Mouse (Mus musculus): ENCODE results near the gene Cry2.

Gene Cry2

DNA sequence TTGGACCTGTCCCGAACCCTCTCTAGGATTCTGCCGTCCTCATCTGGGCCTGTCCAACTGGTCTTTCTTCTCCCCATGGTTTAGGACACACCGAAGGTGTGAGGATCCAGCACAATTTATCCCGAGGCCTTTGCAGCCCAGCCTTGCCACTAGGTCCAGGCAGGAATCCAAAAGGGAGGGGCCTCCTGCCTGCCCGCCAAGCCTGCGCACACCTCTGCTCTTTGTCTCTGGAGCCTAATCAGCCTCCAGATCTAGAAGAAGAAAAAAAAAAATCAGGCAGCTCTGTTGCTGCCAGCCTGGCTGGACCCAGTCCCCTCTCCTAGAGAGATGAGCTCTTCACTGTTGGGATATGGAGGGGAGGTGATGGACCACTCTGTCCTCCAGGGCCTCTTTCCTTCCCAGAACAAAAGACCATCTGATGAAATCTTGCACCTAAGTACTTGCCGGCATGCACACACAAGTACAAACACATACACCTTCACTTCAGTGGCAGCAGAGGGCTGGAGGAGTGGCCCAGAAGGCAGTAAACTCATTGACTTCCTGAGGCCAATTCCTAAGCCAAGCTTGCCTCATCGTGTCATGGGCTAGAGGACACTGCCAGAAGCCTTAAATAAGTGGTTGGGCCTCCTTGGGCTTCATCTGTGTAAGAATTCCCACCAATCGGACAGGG, 60.9 kb downstream of the Cry2 start:
- H3K4me3 ChIP-seq (replicated peaks; ENCODE audit: low read length), result peak overlapping the region; percentile 97
- peaks cover 14% of the 10 kb centered on the region for H3K27me3 ChIP-seq (ENCODE audit: insufficient read depth, low read length)
- peaks cover 83% of the 10 kb centered on the region for H3K4me1 ChIP-seq (replicated peaks; ENCODE audit: low read depth, low read length)
- peaks cover 18% of the 10 kb centered on the region for H3K36me3 ChIP-seq (ENCODE audit: insufficient read depth, low read length)
- TF ChIP-seq NANOG (IDR thresholded peaks at IDR 0.05; ENCODE audit: borderline replicate concordance, low read length), result no peak
- no peak for TF ChIP-seq POU5F1 (IDR thresholded peaks at IDR 0.05; ENCODE audit: borderline replicate concordance, low read length)
- TF ChIP-seq CTCF (conservative IDR thresholded peaks at IDR 0.05; ENCODE audit: low read length), result no peak
- H3K9me3 ChIP-seq (ENCODE audit: low read length), result no peaks in the 10 kb centered on the region

DNA sequence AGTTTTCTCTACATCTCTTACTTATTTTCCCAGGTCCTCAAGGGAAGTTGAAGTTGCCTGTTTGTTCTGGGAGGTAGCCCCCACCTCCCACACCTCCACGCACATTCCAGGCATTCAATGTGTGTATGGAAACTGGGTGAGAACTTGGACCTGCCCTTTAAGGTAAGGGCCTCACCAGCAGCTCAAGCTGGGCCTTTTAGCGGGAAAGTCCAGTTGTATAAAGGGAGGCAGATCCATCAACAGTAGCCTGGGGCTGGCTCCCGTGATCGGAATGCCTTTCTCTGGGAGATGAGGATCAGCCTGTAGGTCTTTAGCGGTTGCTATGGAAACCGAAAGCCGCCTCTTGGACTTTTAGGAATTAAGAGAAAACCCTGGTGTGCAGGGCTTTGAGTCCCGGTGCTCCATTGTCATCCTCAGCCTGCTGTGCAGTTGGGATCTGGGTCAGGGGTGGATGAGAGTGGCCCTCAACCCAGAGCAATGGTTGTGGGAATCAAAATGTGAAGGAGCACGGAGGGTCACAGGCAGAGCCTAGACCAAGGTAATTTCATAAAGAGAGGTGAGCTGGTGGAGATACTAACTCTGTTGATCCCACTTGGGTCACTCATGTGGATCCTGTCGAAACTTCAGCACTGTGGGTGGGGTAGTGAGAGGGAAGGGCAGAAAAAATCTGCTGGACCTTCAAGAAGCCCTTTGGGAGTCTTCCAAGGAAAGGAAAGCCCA, 61.7 kb downstream of the Cry2 start:
- H3K4me1 ChIP-seq (replicated peaks; ENCODE audit: low read depth, low read length), result peaks cover 84% of the 10 kb centered on the region
- peak overlapping the region; percentile 97 for H3K4me3 ChIP-seq (replicated peaks; ENCODE audit: low read length)
- peaks cover 14% of the 10 kb centered on the region for H3K27me3 ChIP-seq (ENCODE audit: insufficient read depth, low read length)
- peaks cover 11% of the 10 kb centered on the region; the same call in 1 of the 2 replicates for H3K36me3 ChIP-seq (ENCODE audit: insufficient read depth, low read length)
- no peaks in the 10 kb centered on the region for H3K9me3 ChIP-seq (ENCODE audit: low read length)
- TF ChIP-seq CTCF (conservative IDR thresholded peaks at IDR 0.05; ENCODE audit: low read length) (no peak), NANOG (IDR thresholded peaks at IDR 0.05; ENCODE audit: borderline replicate concordance, low read length) (no peak; the same call in 1 of the 2 replicates), POU5F1 (IDR thresholded peaks at IDR 0.05; ENCODE audit: borderline replicate concordance, low read length) (no peak)

DNA sequence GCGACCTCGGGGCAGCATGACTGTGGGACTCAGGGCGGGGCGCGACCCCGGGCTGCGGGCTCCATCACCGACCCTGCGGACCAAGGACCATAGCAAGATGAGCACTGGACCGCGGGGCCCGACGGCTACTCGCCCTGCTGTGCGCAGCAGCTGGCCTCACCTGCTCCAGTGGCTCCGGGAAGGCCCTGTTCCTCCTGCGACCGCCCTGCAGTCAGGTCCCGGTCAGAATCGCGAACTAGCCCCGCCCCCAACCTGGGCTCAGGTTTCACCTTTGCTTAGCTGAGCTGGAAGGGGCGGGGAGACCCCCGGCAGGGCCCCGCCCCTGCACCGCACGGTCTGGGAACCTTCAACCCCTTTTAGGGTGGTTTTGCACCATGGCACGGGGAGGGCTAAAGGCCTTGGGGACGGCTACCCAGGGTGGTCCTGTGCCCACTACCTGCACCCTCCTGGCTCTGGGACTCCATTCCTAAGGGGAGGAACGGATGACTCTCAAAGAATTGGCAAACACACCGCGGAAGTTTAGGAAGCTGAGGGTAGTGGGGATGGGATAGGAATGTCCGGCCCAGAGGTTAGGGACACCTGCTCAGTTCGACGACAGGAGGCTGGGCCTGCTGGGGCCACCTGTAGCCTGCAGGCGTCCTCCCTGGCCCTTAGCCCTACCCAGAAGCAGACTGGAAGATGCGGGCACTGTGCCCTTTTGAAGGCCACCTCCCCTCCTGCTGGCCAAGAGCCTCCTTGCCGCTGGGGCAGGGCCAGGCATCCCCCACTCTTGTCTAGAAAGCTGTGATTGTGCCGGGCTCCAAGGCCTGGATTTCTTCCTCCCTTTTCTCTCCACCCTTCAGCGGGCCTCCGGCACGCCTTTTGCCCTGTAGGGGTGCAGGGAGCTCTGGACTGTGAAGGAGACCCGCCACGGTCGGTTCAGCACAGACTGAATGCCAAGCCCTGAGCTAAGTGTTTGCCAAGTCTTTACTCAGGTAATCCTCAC, 62.7 kb downstream of the Cry2 start:
- H3K36me3 ChIP-seq (ENCODE audit: insufficient read depth, low read length), result peaks cover 21% of the 10 kb centered on the region
- peaks cover 14% of the 10 kb centered on the region for H3K27me3 ChIP-seq (ENCODE audit: insufficient read depth, low read length)
- H3K4me1 ChIP-seq (replicated peaks; ENCODE audit: low read depth, low read length), result peaks cover 88% of the 10 kb centered on the region
- H3K4me3 ChIP-seq (replicated peaks; ENCODE audit: low read length), result peak overlapping the region; percentile 85
- TF ChIP-seq NANOG (IDR thresholded peaks at IDR 0.05; ENCODE audit: borderline replicate concordance, low read length) (no peak), CTCF (conservative IDR thresholded peaks at IDR 0.05; ENCODE audit: low read length) (no peak), POU5F1 (IDR thresholded peaks at IDR 0.05; ENCODE audit: borderline replicate concordance, low read length) (no peak)
- no peaks in the 10 kb centered on the region for H3K9me3 ChIP-seq (ENCODE audit: low read length)

DNA sequence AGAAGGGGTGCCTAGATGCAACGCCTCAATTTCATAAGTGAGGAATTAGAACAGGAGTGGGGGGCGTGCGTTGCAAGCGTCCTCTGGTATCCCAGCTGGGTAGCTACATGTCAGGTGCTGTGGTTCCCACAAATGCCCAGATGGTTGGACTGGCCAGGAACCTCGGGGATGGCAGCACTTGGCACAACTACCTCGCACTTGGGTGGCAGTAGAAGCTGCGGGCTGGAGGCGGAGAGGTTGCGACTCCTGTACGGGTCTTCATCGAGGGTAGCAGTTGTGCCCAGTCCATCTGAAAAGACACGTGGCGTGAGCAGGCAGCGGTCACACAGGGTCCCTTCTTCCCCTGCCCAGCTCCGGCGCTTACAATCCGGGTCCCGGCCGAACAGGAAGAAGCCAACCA, 63.5 kb downstream of the Cry2 start:
- H3K9me3 ChIP-seq (ENCODE audit: low read length), result no peaks in the 10 kb centered on the region
- peaks cover 83% of the 10 kb centered on the region for H3K4me1 ChIP-seq (replicated peaks; ENCODE audit: low read depth, low read length)
- H3K36me3 ChIP-seq (ENCODE audit: insufficient read depth, low read length), result peaks cover 28% of the 10 kb centered on the region
- no peak for TF ChIP-seq NANOG (IDR thresholded peaks at IDR 0.05; ENCODE audit: borderline replicate concordance, low read length)
- no peak for TF ChIP-seq CTCF (conservative IDR thresholded peaks at IDR 0.05; ENCODE audit: low read length)
- TF ChIP-seq POU5F1 (IDR thresholded peaks at IDR 0.05; ENCODE audit: borderline replicate concordance, low read length), result no peak
- peak overlapping the region; percentile 85 for H3K4me3 ChIP-seq (replicated peaks; ENCODE audit: low read length)
- H3K27me3 ChIP-seq (ENCODE audit: insufficient read depth, low read length), result peaks cover 14% of the 10 kb centered on the region

DNA sequence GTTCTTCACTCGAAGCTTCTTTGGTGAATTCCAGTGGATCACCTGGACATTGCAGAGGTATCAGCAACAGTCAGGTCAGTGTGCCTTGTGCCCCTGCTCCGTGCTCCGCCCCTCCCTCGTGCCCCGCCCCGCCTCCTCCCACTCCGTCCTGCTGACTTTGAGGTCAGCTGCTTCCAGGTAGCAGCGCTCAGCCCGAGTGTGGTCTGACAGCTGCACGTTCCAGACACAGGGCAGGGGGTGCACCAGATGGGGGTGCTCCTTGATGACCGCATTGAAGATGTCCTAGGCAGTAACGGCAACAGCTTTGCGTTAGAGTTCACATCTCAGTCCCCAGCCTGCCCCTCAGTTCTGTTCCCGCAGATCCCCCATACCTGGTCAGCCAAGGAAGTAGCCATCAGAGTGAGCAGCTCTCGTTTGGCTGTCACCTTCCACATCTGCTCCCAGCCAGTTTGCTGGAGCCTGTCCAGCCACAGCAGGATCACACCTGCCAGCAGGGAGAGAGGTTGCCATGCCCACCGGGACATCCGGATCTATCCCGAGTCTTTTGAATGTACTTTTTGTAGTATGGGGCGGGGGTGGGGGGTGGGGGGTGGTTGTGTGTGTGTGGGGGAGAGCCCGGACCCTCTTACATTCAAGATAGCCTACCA, 66.3 kb downstream of the Cry2 start:
- H3K4me3 ChIP-seq (replicated peaks; ENCODE audit: low read length), result peak overlapping the region; percentile 61
- TF ChIP-seq POU5F1 (IDR thresholded peaks at IDR 0.05; ENCODE audit: borderline replicate concordance, low read length) (no peak), NANOG (IDR thresholded peaks at IDR 0.05; ENCODE audit: borderline replicate concordance, low read length) (no peak), CTCF (conservative IDR thresholded peaks at IDR 0.05; ENCODE audit: low read length) (no peak)
- peaks cover 14% of the 10 kb centered on the region for H3K27me3 ChIP-seq (ENCODE audit: insufficient read depth, low read length)
- H3K36me3 ChIP-seq (ENCODE audit: insufficient read depth, low read length), result peaks cover 56% of the 10 kb centered on the region
- H3K4me1 ChIP-seq (replicated peaks; ENCODE audit: low read depth, low read length), result peaks cover 63% of the 10 kb centered on the region
- H3K9me3 ChIP-seq (ENCODE audit: low read length), result no peaks in the 10 kb centered on the region

DNA sequence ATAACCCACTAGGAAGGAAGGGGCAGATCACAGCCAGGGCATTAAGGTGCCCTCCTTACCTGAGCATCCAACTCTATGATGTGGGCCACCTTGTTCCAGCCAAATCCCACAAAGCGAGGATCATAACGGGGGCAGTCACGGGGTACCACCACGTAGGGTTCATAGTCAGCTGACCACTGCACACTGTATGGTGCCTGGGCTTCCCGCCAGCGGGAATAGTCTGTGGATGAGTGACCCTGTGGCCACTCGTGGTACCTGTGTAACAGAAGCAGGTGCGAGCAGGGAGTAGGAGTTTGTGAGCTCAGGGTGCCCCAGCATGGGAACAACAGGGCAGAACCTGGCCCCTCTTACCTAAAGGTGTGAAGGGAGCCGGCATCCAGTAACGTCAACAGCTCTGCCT, 68.3 kb downstream of the Cry2 start:
- H3K4me1 ChIP-seq (replicated peaks; ENCODE audit: low read depth, low read length), result peaks cover 59% of the 10 kb centered on the region
- TF ChIP-seq NANOG (IDR thresholded peaks at IDR 0.05; ENCODE audit: borderline replicate concordance, low read length), result no peak
- TF ChIP-seq POU5F1 (IDR thresholded peaks at IDR 0.05; ENCODE audit: borderline replicate concordance, low read length), result no peak
- no peak for TF ChIP-seq CTCF (conservative IDR thresholded peaks at IDR 0.05; ENCODE audit: low read length)
- H3K4me3 ChIP-seq (replicated peaks; ENCODE audit: low read length), result no peak overlapping the region
- peaks cover 65% of the 10 kb centered on the region for H3K36me3 ChIP-seq (ENCODE audit: insufficient read depth, low read length)
- H3K27me3 ChIP-seq (ENCODE audit: insufficient read depth, low read length), result peaks cover 14% of the 10 kb centered on the region
- no peaks in the 10 kb centered on the region for H3K9me3 ChIP-seq (ENCODE audit: low read length)

DNA sequence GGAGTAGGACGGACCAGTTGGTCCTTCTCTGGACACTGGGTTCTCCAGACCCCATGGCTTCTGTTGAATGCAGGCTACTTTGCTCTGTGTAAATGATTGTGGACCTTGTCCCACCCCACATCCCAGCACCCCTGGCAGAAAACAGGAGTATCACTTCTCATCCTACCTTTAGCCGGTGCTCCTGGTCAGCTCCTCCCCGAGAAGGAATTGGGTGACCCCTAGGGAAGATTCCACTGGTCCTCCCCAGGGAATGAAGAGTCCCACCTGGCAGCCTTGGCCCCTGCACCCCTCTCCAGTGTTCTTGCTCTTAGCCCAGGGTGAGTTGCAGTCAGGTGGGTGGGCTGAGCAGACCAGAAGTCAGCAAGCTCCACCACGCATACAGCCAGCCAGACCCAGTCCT, 69.8 kb downstream of the Cry2 start:
- no peak for TF ChIP-seq CTCF (conservative IDR thresholded peaks at IDR 0.05; ENCODE audit: low read length)
- no peak for TF ChIP-seq POU5F1 (IDR thresholded peaks at IDR 0.05; ENCODE audit: borderline replicate concordance, low read length)
- no peak for TF ChIP-seq NANOG (IDR thresholded peaks at IDR 0.05; ENCODE audit: borderline replicate concordance, low read length)
- H3K36me3 ChIP-seq (ENCODE audit: insufficient read depth, low read length), result peaks cover 77% of the 10 kb centered on the region
- H3K4me1 ChIP-seq (replicated peaks; ENCODE audit: low read depth, low read length), result peaks cover 54% of the 10 kb centered on the region

More for the DNA sequence above, 69.8 kb downstream of the Cry2 start:
- H3K9me3 ChIP-seq (ENCODE audit: low read length), result no peaks in the 10 kb centered on the region
- peaks cover under 1% of the 10 kb centered on the region; the same call in 1 of the 2 replicates for H3K27me3 ChIP-seq (ENCODE audit: insufficient read depth, low read length)
- H3K4me3 ChIP-seq (replicated peaks; ENCODE audit: low read length), result no peak overlapping the region
